Mouse (Mus musculus) granulocyte monocyte progenitor cell, adult 5-6 weeks (primary cell): Measurements from ENCODE around the gene Tppp. TPM values are rescaled to one million over a fixed set of nuclear protein-coding genes. Genes with fewer than 3 reads are reported as not detected.
"Not testable (repeated sequence)": the region's sequence is repeated elsewhere in the genome, so short reads cannot be mapped to it uniquely, and the experiment has no call there.

ENCODE experiments used
- ATAC-seq: replicated peaks from 2 replicates; pipeline ENCODE4 v1.8.0; 2016; ENCODE audit warnings: mild to moderate bottlenecking, moderate TSS enrichment, inconsistent platforms; ENCODE audit not compliant: poor library complexity, severe bottlenecking
- total RNA-seq, 2 experiments: library from RNA; stranded (forward) in 1 of 2; stranded (reverse) in 1 of 2; fragments of 200-712, 200-1000 nt in 1 of 2; fragments of >200 nt in 1 of 2; fragmentation: Nextera tagmentation in 1 of 2; gene quantifications; 2 replicates each; pipeline ENCODE4 v1.2.3; 2014 to 2017

Tppp gene
- total RNA-seq, 2 experiments from 2014 or later: not detected

- ATAC-seq: not testable (repeated sequence)
Measured at GRCm38 (mm10) chr13:74019006-74019405, 9.8 kb downstream of the Tppp start.

- ATAC-seq: no peak
Measured at GRCm38 (mm10) chr13:74025151-74026081, 16.2 kb downstream of the Tppp start.

- peak; percentile 60 for ATAC-seq
Measured at GRCm38 (mm10) chr13:74026215-74026614, 17.0 kb downstream of the Tppp start.

GRCm38 (mm10) chr13:74028116-74028515, 18.9 kb downstream of the Tppp start:
- no peak for ATAC-seq

- peak; percentile 49 for ATAC-seq
Measured at GRCm38 (mm10) chr13:74029013-74029412, 19.8 kb downstream of the Tppp start.

- ATAC-seq: no peak
Measured at GRCm38 (mm10) chr13:74030691-74031090, 21.5 kb downstream of the Tppp start.

- no peak for ATAC-seq
Measured at GRCm38 (mm10) chr13:74031133-74031532, 21.9 kb downstream of the Tppp start.

- ATAC-seq: no peak
Measured at GRCm38 (mm10) chr13:74034756-74035155, 25.5 kb downstream of the Tppp start.

- no peak for ATAC-seq
Measured at GRCm38 (mm10) chr13:74035776-74036175, 26.6 kb downstream of the Tppp start.

GRCm38 (mm10) chr13:74039926-74040325, 30.7 kb downstream of the Tppp start:
- peak; percentile 71 for ATAC-seq

- ATAC-seq: no peak
Measured at GRCm38 (mm10) chr13:74056194-74056593, 47.0 kb downstream of the Tppp start.

GRCm38 (mm10) chr13:74058081-74058480, 48.9 kb downstream of the Tppp start:
- no peak for ATAC-seq

- ATAC-seq: peak; percentile 93
Measured at GRCm38 (mm10) chr13:74061613-74062377, 52.6 kb downstream of the Tppp start, which contains the start of gene Cep72. Gene Cep72 (minus strand): TSS chr13:74062299.

- no peak; the same call in 1 of the 2 replicates for ATAC-seq
Measured at GRCm38 (mm10) chr13:74062378-74063128, 53.3 kb downstream of the Tppp start.

GRCm38 (mm10) chr13:74063340-74064050, 54.3 kb downstream of the Tppp start:
- no peak for ATAC-seq

- ATAC-seq: no peak
Measured at GRCm38 (mm10) chr13:74066576-74066975, 57.4 kb downstream of the Tppp start.

- not testable (repeated sequence) for ATAC-seq
Measured at GRCm38 (mm10) chr13:74071244-74071643, 62.0 kb downstream of the Tppp start.

GRCm38 (mm10) chr13:74071714-74072113, 62.5 kb downstream of the Tppp start:
- ATAC-seq: no peak

GRCm38 (mm10) chr13:74073369-74073768, 64.2 kb downstream of the Tppp start:
- ATAC-seq: no peak
